Mouse (Mus musculus): Measurements from ENCODE around the gene Akap3. TPM values are rescaled to one million over a fixed set of nuclear protein-coding genes. Genes with fewer than 3 reads are reported as not detected.

Gene Akap3
- total and polyA plus RNA-seq, 3 experiments, result not detected

GRCm38 (mm10) chr6:126808561-126808960 lies 44.3 kb upstream of the Akap3 start:
- Histone ChIP-seq H3K9ac (ENCODE audit: control insufficient read depth, low read depth, low read length, poor library complexity, severe bottlenecking) (no peak overlapping the region), H3K9me3 (replicated peaks; ENCODE audit: insufficient read depth, low read length) (no peaks in the 10 kb centered on the region), H3K4me1 (ENCODE audit: control insufficient read depth in 1 of 2, insufficient read depth in 2 of 2, low read length in 2 of 2) (no peaks in the 10 kb centered on the region), H3K27me3 (ENCODE audit: control insufficient read depth in 1 of 2, insufficient read depth in 2 of 2, low read length in 2 of 2) (no peaks in the 10 kb centered on the region), H3K36me3 (ENCODE audit: control insufficient read depth in 1 of 2, insufficient read depth in 2 of 2, low read length in 2 of 2) (no peaks in the 10 kb centered on the region), H3K79me2 (ENCODE audit: control insufficient read depth, insufficient read depth, low read length, poor library complexity) (no peaks in the 10 kb centered on the region), H3K27ac (ENCODE audit: control insufficient read depth, low read depth, low read length) (no peak overlapping the region), H3K4me3 (ENCODE audit: control insufficient read depth in 1 of 2, insufficient read depth in 1 of 2, low read depth in 2 of 2, low read length in 2 of 2) (no peak overlapping the region)
- TF ChIP-seq MAX (IDR thresholded peaks at IDR 0.05; ENCODE audit: low read length) (no peak), E2F4 (IDR thresholded peaks at IDR 0.05; ENCODE audit: borderline replicate concordance, low read depth, low read length) (no peak), SMC3 (IDR thresholded peaks at IDR 0.05; ENCODE audit: low read depth, low read length) (no peak)
- no peak for DNase-seq (ENCODE audit: low read depth, low spot score)

- Histone ChIP-seq H3K4me1 (ENCODE audit: control insufficient read depth in 1 of 2, insufficient read depth in 2 of 2, low read length in 2 of 2) (no peaks in the 10 kb centered on the region), H3K4me3 (ENCODE audit: control insufficient read depth in 1 of 2, insufficient read depth in 1 of 2, low read depth in 2 of 2, low read length in 2 of 2) (no peak overlapping the region), H3K9ac (ENCODE audit: control insufficient read depth, low read depth, low read length, poor library complexity, severe bottlenecking) (no peak overlapping the region), H3K27ac (ENCODE audit: control insufficient read depth, low read depth, low read length) (no peak overlapping the region), H3K36me3 (ENCODE audit: control insufficient read depth in 1 of 2, insufficient read depth in 2 of 2, low read length in 2 of 2) (no peaks in the 10 kb centered on the region), H3K79me2 (ENCODE audit: control insufficient read depth, insufficient read depth, low read length, poor library complexity) (no peaks in the 10 kb centered on the region), H3K27me3 (ENCODE audit: control insufficient read depth in 1 of 2, insufficient read depth in 2 of 2, low read length in 2 of 2) (no peaks in the 10 kb centered on the region), H3K9me3 (replicated peaks; ENCODE audit: insufficient read depth, low read length) (no peaks in the 10 kb centered on the region)
- DNase-seq (ENCODE audit: low read depth, low spot score), result no peak
- no peak for TF ChIP-seq MYB (IDR thresholded peaks at IDR 0.05; ENCODE audit: low read depth, low read length)
- TF ChIP-seq POLR2AphosphoS2 (IDR thresholded peaks at IDR 0.05; ENCODE audit: low read length), result no peak
- no peak for TF ChIP-seq BHLHE40 (IDR thresholded peaks at IDR 0.05; ENCODE audit: borderline replicate concordance, low read depth, low read length)
- no peak for TF ChIP-seq POLR2AphosphoS5 (IDR thresholded peaks at IDR 0.05; ENCODE audit: borderline replicate concordance, low read depth, low read length)
- TF ChIP-seq JUND (IDR thresholded peaks at IDR 0.05; ENCODE audit: low read depth, low read length), result no peak
- TF ChIP-seq ELF1 (IDR thresholded peaks at IDR 0.05; ENCODE audit: low read depth, low read length), result no peak
- no peak for TF ChIP-seq TCF12 (IDR thresholded peaks at IDR 0.05; ENCODE audit: low read depth, low read length)
- TF ChIP-seq TBP (IDR thresholded peaks at IDR 0.05; ENCODE audit: low read depth, low read length), result no peak
- TF ChIP-seq HCFC1 (IDR thresholded peaks at IDR 0.05; ENCODE audit: low read depth, low read length), result no peak
- TF ChIP-seq SIN3A (IDR thresholded peaks at IDR 0.05; ENCODE audit: low read length), result no peak
- no peak for TF ChIP-seq USF2 (IDR thresholded peaks at IDR 0.05; ENCODE audit: borderline replicate concordance in 1 of 2, insufficient read depth in 1 of 2, low read depth in 1 of 2, low read length in 2 of 2)
- no peak for TF ChIP-seq MAFK (IDR thresholded peaks at IDR 0.05; ENCODE audit: borderline replicate concordance, low read depth, low read length)
- TF ChIP-seq MAX (IDR thresholded peaks at IDR 0.05; ENCODE audit: low read length), result no peak
- TF ChIP-seq ZC3H11A (IDR thresholded peaks at IDR 0.05; ENCODE audit: low read depth, low read length), result no peak
- TF ChIP-seq ZMIZ1 (IDR thresholded peaks at IDR 0.05; ENCODE audit: low read depth, low read length), result no peak
- TF ChIP-seq GATA1 (IDR thresholded peaks at IDR 0.05; ENCODE audit: low read depth, low read length), result no peak
Observed at GRCm38 (mm10) chr6:126811481-126811880, 41.4 kb upstream of the Akap3 start.
